Mouse (Mus musculus) erythroblast, embryonic 14.5 days (primary cell): Measurements from ENCODE around the gene Slc37a3.

ENCODE experiments used
- GATA1 ChIP-seq: IDR thresholded peaks from 2 replicates; pipeline ENCODE4 v1.6.1; 2012; ENCODE audit warnings: low read length, inconsistent platforms, mixed read lengths
- TAL1 ChIP-seq: IDR thresholded peaks from 3 replicates; pipeline ENCODE4 v1.6.1; 2012; ENCODE audit warnings: low read length, inconsistent platforms, mixed read lengths

DNA sequence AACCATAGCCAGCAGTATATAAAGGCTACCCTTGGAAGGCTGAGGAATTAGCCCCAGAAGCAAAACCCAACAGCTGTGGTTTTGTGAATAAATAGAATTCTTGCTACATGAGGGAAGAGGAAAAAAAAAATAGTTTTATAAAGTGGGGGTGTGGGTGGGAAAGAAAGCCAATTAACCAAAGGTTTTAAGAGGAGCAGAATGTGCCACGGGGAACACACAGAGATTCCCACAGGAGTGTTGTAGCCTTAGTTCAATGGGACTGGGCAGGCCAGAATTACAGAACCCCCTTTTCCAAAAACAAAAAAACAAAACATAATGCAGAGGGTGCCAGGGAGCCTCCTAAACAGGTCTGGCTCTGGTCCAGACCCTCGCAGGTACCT, 58.9 kb downstream of the Slc37a3 start:
- TF ChIP-seq GATA1 (no peak), TAL1 (no peak)
